Mouse (Mus musculus): Measurements from ENCODE around the gene Slc17a5. TPM values are rescaled to one million over a fixed set of nuclear protein-coding genes. Genes with fewer than 3 reads are reported as not detected.
"Not testable (repeated sequence)": the region's sequence is repeated elsewhere in the genome, so short reads cannot be mapped to it uniquely, and the experiment has no call there.

The Slc17a5 gene
- polyA plus RNA-seq, 1 experiment = 11.5 TPM

- no peak for TF ChIP-seq CTCF (IDR thresholded peaks at IDR 0.05; ENCODE audit: borderline replicate concordance, extremely low read depth, insufficient read depth, insufficient read length)
- no peak for TF ChIP-seq POLR2A (IDR thresholded peaks at IDR 0.05; ENCODE audit: borderline replicate concordance, extremely low read depth, insufficient read depth, insufficient read length, poor library complexity, severe bottlenecking)
- DNase-seq (ENCODE audit: low read depth) = no peak
Measured at GRCm38 (mm10) chr9:78500386-78500785, 87.5 kb downstream of the Slc17a5 start.

- TF ChIP-seq POLR2A (IDR thresholded peaks at IDR 0.05; ENCODE audit: borderline replicate concordance, extremely low read depth, insufficient read depth, insufficient read length, poor library complexity, severe bottlenecking) (no peak), CTCF (IDR thresholded peaks at IDR 0.05; ENCODE audit: borderline replicate concordance, extremely low read depth, insufficient read depth, insufficient read length) (no peak)
- peak; percentile 69 for DNase-seq (ENCODE audit: low read depth)
Measured at GRCm38 (mm10) chr9:78493171-78493570, 94.7 kb downstream of the Slc17a5 start.

DNA sequence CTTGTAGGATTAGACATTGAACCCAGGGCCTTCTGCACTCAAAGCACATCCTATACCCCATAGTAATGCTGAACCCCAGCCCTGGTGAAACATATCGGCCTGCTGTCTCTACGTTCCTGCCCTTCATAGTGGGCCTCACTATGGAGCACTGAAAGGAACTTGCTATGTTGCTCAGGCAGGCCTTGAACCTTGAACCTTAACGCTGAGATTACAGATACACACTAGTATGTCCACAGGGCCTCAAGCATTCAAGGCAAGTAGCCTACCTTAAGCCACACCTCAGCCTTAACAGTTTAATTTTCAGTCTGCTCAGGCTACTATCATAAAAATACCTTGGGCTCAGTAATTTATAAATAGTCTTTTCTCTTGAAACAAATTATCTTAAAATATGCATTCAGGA lies 95.6 kb downstream of the Slc17a5 start:
- no peak for DNase-seq (ENCODE audit: low read depth)
- TF ChIP-seq CTCF (IDR thresholded peaks at IDR 0.05; ENCODE audit: borderline replicate concordance, extremely low read depth, insufficient read depth, insufficient read length) = no peak
- no peak for TF ChIP-seq POLR2A (IDR thresholded peaks at IDR 0.05; ENCODE audit: borderline replicate concordance, extremely low read depth, insufficient read depth, insufficient read length, poor library complexity, severe bottlenecking)

DNA sequence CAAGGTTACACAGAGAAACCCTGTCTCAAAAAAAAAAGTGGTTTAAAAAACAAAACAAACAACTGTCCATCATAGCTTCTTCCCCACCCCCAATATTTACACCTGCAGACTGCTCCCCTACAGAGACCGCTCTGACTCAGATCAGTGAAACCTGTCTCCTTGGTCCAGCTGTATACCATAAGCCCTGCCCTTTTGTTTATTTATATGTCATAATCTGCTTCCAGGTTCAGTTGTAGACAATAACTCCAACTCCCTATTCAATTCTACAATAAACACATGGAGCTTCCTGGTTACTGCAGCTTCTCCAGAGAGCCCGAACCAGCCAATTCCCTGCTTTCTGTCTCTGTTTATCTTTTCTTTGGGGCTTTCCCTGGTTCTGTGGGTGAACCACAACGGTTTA lies 96.7 kb downstream of the Slc17a5 start:
- TF ChIP-seq POLR2A (IDR thresholded peaks at IDR 0.05; ENCODE audit: borderline replicate concordance, extremely low read depth, insufficient read depth, insufficient read length, poor library complexity, severe bottlenecking) = no peak
- no peak for DNase-seq (ENCODE audit: low read depth)

DNA sequence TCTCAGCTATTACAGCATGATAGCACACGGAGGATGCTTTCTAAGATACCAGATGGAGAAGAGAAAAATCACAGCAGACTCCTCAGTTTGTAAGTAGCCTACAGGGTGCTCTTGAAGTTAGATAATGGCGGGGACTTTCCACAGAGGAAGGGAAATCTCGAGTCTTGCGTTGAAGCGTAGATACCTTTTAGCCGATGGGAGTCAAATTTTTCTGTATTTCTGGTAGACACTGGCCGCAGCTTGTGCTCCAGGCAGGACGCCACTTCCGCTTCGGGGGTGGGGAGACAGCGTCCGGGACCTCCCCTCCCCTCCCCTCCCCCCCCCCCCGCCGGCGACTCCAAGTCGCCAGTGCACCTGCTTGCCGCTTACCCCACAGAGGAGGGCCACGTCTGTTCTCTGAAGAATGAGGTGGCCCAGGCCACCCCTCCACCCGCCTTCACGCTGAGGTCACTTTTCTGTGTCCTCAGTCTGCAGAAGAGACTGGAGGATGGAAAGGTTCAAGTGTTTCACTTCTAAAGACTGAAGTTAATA lies 98.9 kb downstream of the Slc17a5 start, which contains the start of gene Eef1a1:
Gene Eef1a1, minus strand, starts transcription at position 262 of the 531 bp plus-strand sequence.
- no peak for TF ChIP-seq CTCF (IDR thresholded peaks at IDR 0.05; ENCODE audit: borderline replicate concordance, extremely low read depth, insufficient read depth, insufficient read length)
- no peak for TF ChIP-seq POLR2A (IDR thresholded peaks at IDR 0.05; ENCODE audit: borderline replicate concordance, extremely low read depth, insufficient read depth, insufficient read length, poor library complexity, severe bottlenecking)

DNA sequence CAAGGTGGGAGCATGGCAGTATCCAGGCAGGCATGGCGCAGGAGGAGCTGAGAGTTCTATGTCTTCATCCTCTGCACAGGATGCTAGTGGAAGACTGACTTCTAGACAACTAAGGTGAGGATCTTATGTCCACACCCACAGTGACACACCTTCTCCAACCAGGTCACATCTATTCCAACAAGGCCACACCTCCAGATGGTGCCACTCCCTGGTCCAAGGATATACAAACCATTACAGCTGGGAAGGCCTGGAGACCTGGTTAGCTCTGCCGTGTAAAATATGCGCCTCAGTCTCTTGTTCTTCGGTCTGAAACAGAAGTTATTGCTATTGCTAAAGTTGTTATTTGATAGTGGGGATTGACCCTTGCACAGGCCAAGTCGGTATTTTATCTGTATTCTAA lies 99.8 kb downstream of the Slc17a5 start:
- DNase-seq (ENCODE audit: low read depth) = not testable (repeated sequence)

More for the DNA sequence above, 98.9 kb downstream of the Slc17a5 start, which contains the start of gene Eef1a1:
- DNase-seq (ENCODE audit: low read depth) = peak; percentile 60

Other genes starting within 250 kb of the Slc17a5 start
- gene Gsta2, start 232.3 kb downstream of the Slc17a5 start, polyA plus RNA-seq (2012; rRNA removed) = 0.20 TPM in 1 of 2 replicates, not detected in the other
- gene Dppa5a, start 219.9 kb downstream of the Slc17a5 start, polyA plus RNA-seq (2012; rRNA removed) = 4.1 and 4.5 TPM in 2 replicates
- 3.9 TPM in 2 replicates for gene Ooep, start 209.3 kb downstream of the Slc17a5 start, polyA plus RNA-seq (2012; rRNA removed)
- gene Ddx43, start 192.3 kb downstream of the Slc17a5 start, polyA plus RNA-seq (2012; rRNA removed) = 0.27 and 0.42 TPM in 2 replicates
- 0.67 and 0.97 TPM in 2 replicates for gene Cgas, start 144.8 kb downstream of the Slc17a5 start, polyA plus RNA-seq (2012; rRNA removed)
- 23.8 and 25.0 TPM in 2 replicates for gene Mto1, start 139.8 kb downstream of the Slc17a5 start, polyA plus RNA-seq (2012; rRNA removed)
- gene Gm17324, start 139.3 kb downstream of the Slc17a5 start, polyA plus RNA-seq (2012; rRNA removed) = 0.40 and 0.55 TPM in 2 replicates
- 6,510 and 8,462 TPM in 2 replicates for gene Eef1a1, start 98.9 kb downstream of the Slc17a5 start, polyA plus RNA-seq (2012; rRNA removed)
- 1.3 and 2.0 TPM in 2 replicates for gene Cd109, start 27.5 kb upstream of the Slc17a5 start, polyA plus RNA-seq (2012; rRNA removed)

Data from brain, embryonic 14.5 days (tissue).